8 mouse cellular contexts compared by ENCODE assay signal in genomic region chr1:83408021-83408464, GRCm38 (mm10). TPM values are rescaled to one million over a fixed set of nuclear protein-coding genes. Genes with fewer than 3 reads are reported as not detected.
A peak's percentile ranks its signal among the peaks of the same experiment; 100 is the strongest.
DNase-seq lines count a peak whose midpoint lies in the region; ATAC-seq lines count a peak whose summit lies in the region.

Gene Sphkap, minus strand, starts transcription at chr1:83408200.

- H3K9ac ChIP-seq in hindbrain, embryonic 14.5 days, result peak within 1 kb of the TSS; percentile 54
- H3K9ac ChIP-seq in midbrain, embryonic 13.5 days (replicated peaks), result peak within 1 kb of the TSS; percentile 61
- peak within 1 kb of the TSS; percentile 33; the same call in 1 of the 2 replicates for H3K9ac ChIP-seq in stomach, embryonic 14.5 days (replicated peaks; ENCODE audit: low read depth, low read length)

- no peak within 1 kb of the TSS for H3K27ac ChIP-seq in hindbrain, embryonic 14.5 days
- no peak within 1 kb of the TSS for H3K27ac ChIP-seq in midbrain, embryonic 13.5 days
- no peak within 1 kb of the TSS for H3K27ac ChIP-seq in stomach, embryonic 14.5 days (ENCODE audit: low read length)

- DNase-seq in adrenal gland, adult (ENCODE audit: inconsistent age in 2 of 2, low spot score in 1 of 2), result peak; percentile 68 to 83
- DNase-seq in cerebellum, postnatal 4 days (ENCODE audit: low spot score in 2 of 2), result peak; percentile 26 to 67
- peak; percentile 47 for DNase-seq in gastrocnemius, adult 18-20 months (ENCODE audit: low spot score)
- DNase-seq in hindbrain, embryonic 14.5 days (ENCODE audit: low spot score), result peak; percentile 40
- peak; percentile 55 to 65 for DNase-seq in left cerebral cortex, postnatal 14 days (ENCODE audit: low spot score in 2 of 2)
- no peak for DNase-seq in thymus, postnatal 0 days (ENCODE audit: low spot score)

- intact Hi-C loops in left cerebral cortex, postnatal 14 days (cut with DNase I), result loop anchor here (5.0 to 10.0 kb wide), 3 partner anchors 147 to 309 kb away; no protein-coding TSS in a partner anchor

- no peaks in the 10 kb centered on the region for H3K27me3 ChIP-seq in hindbrain, embryonic 14.5 days (ENCODE audit: control insufficient read depth, insufficient read depth, low read length)
- H3K27me3 ChIP-seq in midbrain, embryonic 13.5 days, result peaks cover 11% of the 10 kb centered on the region
- no peaks in the 10 kb centered on the region for H3K27me3 ChIP-seq in stomach, embryonic 14.5 days (ENCODE audit: control insufficient read depth, insufficient read depth, low read length)

- peak within 1 kb of the TSS; percentile 87 for H3K4me2 ChIP-seq in hindbrain, embryonic 14.5 days (replicated peaks)
- peak within 1 kb of the TSS; percentile 87 for H3K4me2 ChIP-seq in midbrain, embryonic 13.5 days (replicated peaks)
- peak within 1 kb of the TSS; percentile 76 for H3K4me2 ChIP-seq in stomach, embryonic 14.5 days (replicated peaks; ENCODE audit: low read depth, low read length)

- peaks cover 4% of the 10 kb centered on the region; the same call in 1 of the 2 replicates for H3K4me1 ChIP-seq in hindbrain, embryonic 14.5 days (replicated peaks; ENCODE audit: control insufficient read depth, insufficient read depth, low read length)
- peaks cover 10% of the 10 kb centered on the region for H3K4me1 ChIP-seq in midbrain, embryonic 13.5 days (replicated peaks)
- no peaks in the 10 kb centered on the region for H3K4me1 ChIP-seq in stomach, embryonic 14.5 days (ENCODE audit: control insufficient read depth, insufficient read depth, low read length)

- no peaks in the 10 kb centered on the region for H3K9me3 ChIP-seq in hindbrain, embryonic 14.5 days (ENCODE audit: control insufficient read depth, low read length)
- no peaks in the 10 kb centered on the region for H3K9me3 ChIP-seq in midbrain, embryonic 13.5 days
- H3K9me3 ChIP-seq in stomach, embryonic 14.5 days (ENCODE audit: control insufficient read depth, low read depth, low read length), result no peaks in the 10 kb centered on the region

- no peaks in the 10 kb centered on the region for H3K36me3 ChIP-seq in hindbrain, embryonic 14.5 days (replicated peaks; ENCODE audit: control insufficient read depth, insufficient read depth)
- H3K36me3 ChIP-seq in midbrain, embryonic 13.5 days, result no peaks in the 10 kb centered on the region
- H3K36me3 ChIP-seq in stomach, embryonic 14.5 days (ENCODE audit: control insufficient read depth, insufficient read depth, low read length), result no peaks in the 10 kb centered on the region

- under 1% methylated on average over 16 of the region's 16 CpGs for whole genome bisulfite sequencing in hindbrain, embryonic 14.5 days
- WGBS in midbrain, embryonic 13.5 days, result 1% methylated on average over 16 of the region's 16 CpGs
- WGBS in stomach, embryonic 14.5 days, result 2% methylated on average over 15 of the region's 16 CpGs

- ATAC-seq in hindbrain, embryonic 14.5 days (ENCODE audit: low FRiP score), result peak; percentile 91
- peak; percentile 88 for ATAC-seq in midbrain, embryonic 13.5 days
- peak; percentile 84 for ATAC-seq in stomach, embryonic 14.5 days (ENCODE audit: insufficient number of reproducible peaks, insufficient read depth, low FRiP score, low read depth)

- peak within 1 kb of the TSS; percentile 42 for H3K4me3 ChIP-seq in hindbrain, embryonic 14.5 days (replicated peaks; ENCODE audit: low read length)
- peak within 1 kb of the TSS; percentile 47 for H3K4me3 ChIP-seq in midbrain, embryonic 13.5 days (replicated peaks)
- peak within 1 kb of the TSS; percentile 38 for H3K4me3 ChIP-seq in stomach, embryonic 14.5 days (ENCODE audit: low read depth, low read length)

RNA-seq across cellular contexts. Expression of gene Sphkap, which starts in this region (rescaled TPM):
- total RNA-seq in gastrocnemius, adult 18-20 months (2021), result under 1 TPM; 0.50 TPM
- polyA plus RNA-seq in hindbrain, embryonic 14.5 days (2014; fragmentation: Nextera tagmentation; extraction: Ambion mirVana), result 18.8 and 25.6 TPM in 2 replicates
- total RNA-seq in left cerebral cortex, postnatal 14 days (2021), result 100 to 1,000 TPM; 210 to 246 TPM
- 3.0 and 4.2 TPM in 2 replicates for polyA plus RNA-seq in midbrain, embryonic 13.5 days (2015; fragmentation: Nextera tagmentation; extraction: Ambion mirVana)
- polyA plus RNA-seq in stomach, embryonic 14.5 days (2014; fragmentation: Nextera tagmentation; extraction: Ambion mirVana), result 1.7 and 3.2 TPM in 2 replicates
- 0.03 and 0.17 TPM in 2 replicates for polyA plus RNA-seq in thymus, postnatal 0 days (2015; fragmentation: Nextera tagmentation; extraction: Ambion mirVana)

Comparison
In these comparisons a context has a peak if more than half of its experiments do, and no peak if none do; other contexts are left out.
1. RNA of gene Sphkap (total RNA-seq): 210 to 246 TPM in left cerebral cortex, postnatal 14 days; 0.50 TPM in gastrocnemius, adult 18-20 months; every median in the first group is over 100 times any median in the second.
2. Peak in DNase-seq in gastrocnemius, adult 18-20 months; RNA of the gene not detected or under 1 TPM.
3. Peak in every context shown above with its lines, with median percentiles within 50 percentile points of each other: ATAC-seq, H3K4me2 ChIP-seq, H3K4me3 ChIP-seq and H3K9ac ChIP-seq.